Comparison of ENCODE assay signal across 9 mouse cellular contexts in genomic region chr11:79095713-79096112, GRCm38 (mm10). TPM values are rescaled to one million over a fixed set of nuclear protein-coding genes. Genes with fewer than 3 reads are reported as not detected.
DNase-seq lines count a peak whose midpoint lies in the region; ATAC-seq and TF ChIP-seq lines count a peak whose summit lies in the region.
"Had no signal": no experiment of that assay in that cellular context is flagged by ENCODE, and none has a peak within 500 bp of the region (broad histone marks: within the 10 kb centered on the region; RNA-seq: fewer than 3 reads in every experiment).

No protein-coding gene starts in this region.

- H3K4me1 ChIP-seq in heart, embryonic 11.5 days (ENCODE audit: control insufficient read depth, insufficient read depth, low read length), result peaks cover 49% of the 10 kb centered on the region
- peaks cover 29% of the 10 kb centered on the region for H3K4me1 ChIP-seq in ES-Bruce4 (ENCODE audit: control insufficient read depth, insufficient read depth, low read length)
- peaks cover 14% of the 10 kb centered on the region for H3K4me1 ChIP-seq in forebrain, embryonic 11.5 days (replicated peaks; ENCODE audit: control insufficient read depth, insufficient read depth, low read length)
- H3K4me1 ChIP-seq in midbrain, embryonic 10.5 days, result peaks cover 65% of the 10 kb centered on the region

- TF ChIP-seq CTCF in ES-Bruce4 (IDR thresholded peaks at IDR 0.05; ENCODE audit: low read depth, low read length), result no peak

- H3K9me3 ChIP-seq in heart, embryonic 11.5 days (replicated peaks; ENCODE audit: control insufficient read depth, low read length), result no peaks in the 10 kb centered on the region
- H3K9me3 ChIP-seq in ES-Bruce4 (replicated peaks; ENCODE audit: control insufficient read depth, insufficient read depth, low read length, poor library complexity, severe bottlenecking), result no peaks in the 10 kb centered on the region
- no peaks in the 10 kb centered on the region for H3K9me3 ChIP-seq in forebrain, embryonic 11.5 days (ENCODE audit: control insufficient read depth, low read length)
- H3K9me3 ChIP-seq in midbrain, embryonic 10.5 days (replicated peaks), result no peaks in the 10 kb centered on the region

- no peak for DNase-seq in heart, postnatal 25 days (ENCODE audit: low spot score)
- peak; percentile 72 for DNase-seq in forebrain, embryonic 11.5 days (ENCODE audit: low spot score)
- peak; percentile 33 for DNase-seq in midbrain, embryonic 10.5 days (ENCODE audit: low spot score)
- DNase-seq in spleen, postnatal 14 days (ENCODE audit: low spot score in 2 of 2), result no peak
- DNase-seq in frontal cortex, postnatal 36 days (ENCODE audit: low spot score in 2 of 2), result no peak
- no peak for DNase-seq in cerebellum, adult 18-20 months
- DNase-seq: lung, postnatal 14 days had no signal

- intact Hi-C loops in heart, postnatal 25 days (cut with DNase I), result loop anchor here (5.0 kb wide), 1 partner anchor 42 kb away; no protein-coding TSS in a partner anchor

- WGBS in heart, embryonic 11.5 days (ENCODE audit: insufficient replicate concordance), result 41% methylated on average over 2 of the region's 2 CpGs
- WGBS in forebrain, embryonic 11.5 days, result 0% methylated on average over 2 of the region's 2 CpGs
- WGBS in midbrain, embryonic 10.5 days, result 10% methylated on average over 2 of the region's 2 CpGs

- H3K4me2 ChIP-seq in heart, embryonic 11.5 days, result no peak overlapping the region
- peak overlapping the region; percentile 20; the same call in 1 of the 2 replicates for H3K4me2 ChIP-seq in forebrain, embryonic 11.5 days (ENCODE audit: low read depth, low read length, severe bottlenecking)

- ATAC-seq in heart, embryonic 11.5 days (replicated peaks; ENCODE audit: insufficient number of reproducible peaks, low FRiP score, low TSS enrichment), result no peak
- ATAC-seq in forebrain, embryonic 11.5 days (replicated peaks; ENCODE audit: low FRiP score), result 0 out of 2 replicates have a peak, but pooled peaks have one; percentile 39

- no peak for TF ChIP-seq POLR2A in ES-Bruce4 (IDR thresholded peaks at IDR 0.05; ENCODE audit: insufficient read depth, low read length)

- no peaks in the 10 kb centered on the region for H3K27me3 ChIP-seq in heart, embryonic 11.5 days (ENCODE audit: control insufficient read depth, insufficient read depth, low read length)
- H3K27me3 ChIP-seq in ES-Bruce4 (ENCODE audit: control insufficient read depth, insufficient read depth, low read length, poor library complexity, severe bottlenecking), result no peaks in the 10 kb centered on the region
- H3K27me3 ChIP-seq in forebrain, embryonic 11.5 days (ENCODE audit: control insufficient read depth, insufficient read depth, low read length), result no peaks in the 10 kb centered on the region
- no peaks in the 10 kb centered on the region for H3K27me3 ChIP-seq in midbrain, embryonic 10.5 days (ENCODE audit: low read depth, poor library complexity, severe bottlenecking)

- no peak for TF ChIP-seq EP300 in ES-Bruce4 (IDR thresholded peaks at IDR 0.05; ENCODE audit: insufficient read depth, low read depth, low read length)

- no peaks in the 10 kb centered on the region for H3K36me3 ChIP-seq in heart, embryonic 11.5 days (ENCODE audit: control insufficient read depth, insufficient read depth, low read length)
- no peaks in the 10 kb centered on the region for H3K36me3 ChIP-seq in ES-Bruce4 (ENCODE audit: control insufficient read depth, insufficient read depth, low read length, poor library complexity, severe bottlenecking)
- no peaks in the 10 kb centered on the region for H3K36me3 ChIP-seq in forebrain, embryonic 11.5 days (ENCODE audit: control insufficient read depth, insufficient read depth, low read length)
- no peaks in the 10 kb centered on the region for H3K36me3 ChIP-seq in midbrain, embryonic 10.5 days

- peak overlapping the region; percentile 50; the same call in 1 of the 2 replicates for H3K9ac ChIP-seq in heart, embryonic 11.5 days (ENCODE audit: low read depth, low read length)
- H3K9ac ChIP-seq in ES-Bruce4 (ENCODE audit: low read depth, poor library complexity, severe bottlenecking), result no peak overlapping the region
- peak overlapping the region; percentile 25; the same call in 1 of the 2 replicates for H3K9ac ChIP-seq in forebrain, embryonic 11.5 days (ENCODE audit: low read length)

- peak overlapping the region; percentile 85; the same call in 1 of the 2 replicates for H3K27ac ChIP-seq in heart, embryonic 11.5 days (ENCODE audit: low read depth, low read length)
- peak overlapping the region; percentile 13; the same call in 1 of the 2 replicates for H3K27ac ChIP-seq in ES-Bruce4 (ENCODE audit: insufficient read depth, low read length)
- H3K27ac ChIP-seq in forebrain, embryonic 11.5 days (ENCODE audit: low read depth, low read length), result peak overlapping the region; percentile 79
- H3K27ac ChIP-seq in midbrain, embryonic 10.5 days (replicated peaks), result peak overlapping the region; percentile 88

- H3K4me3 ChIP-seq in heart, embryonic 11.5 days (ENCODE audit: low read depth, low read length), result no peak overlapping the region
- H3K4me3 ChIP-seq in ES-Bruce4 (ENCODE audit: low read depth, low read length), result no peak overlapping the region
- no peak overlapping the region for H3K4me3 ChIP-seq in forebrain, embryonic 11.5 days (ENCODE audit: low read depth, low read length)
- H3K4me3 ChIP-seq in midbrain, embryonic 10.5 days, result peak overlapping the region; percentile 21

RNA-seq across cellular contexts. Expression of gene Ksr1, which starts 50.5 kb away (rescaled TPM):
- 4.4 and 4.6 TPM in 2 replicates for polyA plus RNA-seq in heart, embryonic 11.5 days (2014; fragmentation: Nextera tagmentation; extraction: Ambion mirVana)
- total RNA-seq in heart, postnatal 25 days (2021), result 1 to 10 TPM; 7.3 TPM
- polyA plus RNA-seq in ES-Bruce4 (2011; ENCODE audit: insufficient read depth, insufficient read length, low read depth, missing spikeins), result 7.7 and 10.1 TPM in 2 replicates
- polyA plus RNA-seq in forebrain, embryonic 11.5 days (2014; fragmentation: Nextera tagmentation; extraction: Ambion mirVana), result 5.2 and 7.2 TPM in 2 replicates
- polyA plus RNA-seq in midbrain, embryonic 10.5 days (2016; fragmentation: Nextera tagmentation; extraction: Ambion mirVana), result 1.7 and 2.5 TPM in 2 replicates

Comparison
In these comparisons a context has a peak if more than half of its experiments do, and no peak if none do; other contexts are left out.
1. H3K27ac ChIP-seq: peak in every context shown above with its lines; median percentile 88 in midbrain, embryonic 10.5 days; 85 in heart, embryonic 11.5 days; 79 in forebrain, embryonic 11.5 days; 13 in ES-Bruce4.
2. DNase-seq: peak in forebrain, embryonic 11.5 days (single experiment) and midbrain, embryonic 10.5 days (single experiment); none in heart, postnatal 25 days (single experiment), spleen, postnatal 14 days (0 of 2), frontal cortex, postnatal 36 days (0 of 2) and cerebellum, adult 18-20 months (0 of 2).